Mouse (Mus musculus): ENCODE data around the gene Gm28635. TPM values are rescaled to one million over a fixed set of nuclear protein-coding genes. Genes with fewer than 3 reads are reported as not detected.

Gene Gm28635
- total RNA-seq, 2 experiments from 2014 or later, result 7.6 to 9.6 TPM

GRCm38 (mm10) chr2:84632999-84633398 lies 44.8 kb downstream of the Gm28635 start:
- Histone ChIP-seq H3K27ac (peak overlapping the region; percentile 54; the same call in 1 of the 2 replicates), H3K4me3 (no peak overlapping the region)
- DNase-seq (ENCODE audit: extremely low spot score in 1 of 2, low spot score in 2 of 2), result no peak
- intact Hi-C loops (cut with DNase I), result no loop called here
- TF ChIP-seq CTCF (IDR thresholded peaks at IDR 0.05), result no peak

DNA sequence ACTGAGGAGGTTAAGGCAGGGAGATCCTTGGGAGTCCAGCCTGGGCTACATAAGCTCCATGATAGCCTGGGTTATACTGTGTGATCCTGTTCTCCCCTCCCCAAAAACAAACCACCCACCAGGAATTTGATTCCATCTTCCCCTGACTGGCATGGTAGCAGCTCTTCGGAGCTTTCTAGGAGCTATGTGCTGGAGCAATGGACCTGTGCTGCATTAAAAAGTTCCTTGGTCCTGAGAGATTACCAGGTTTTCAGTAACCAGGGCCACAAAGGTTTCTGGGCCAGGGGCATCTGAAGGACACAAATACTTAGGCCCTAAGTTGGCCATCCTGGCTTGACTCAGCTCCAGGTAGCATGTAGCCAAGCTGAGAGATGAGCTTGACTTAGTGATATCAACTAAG lies 45.8 kb downstream of the Gm28635 start:
- DNase-seq (ENCODE audit: extremely low spot score in 1 of 2, low spot score in 2 of 2), result no peak
- intact Hi-C loops (cut with DNase I), result no loop called here
- no peak for TF ChIP-seq CTCF (IDR thresholded peaks at IDR 0.05)
- Histone ChIP-seq H3K27ac (no peak overlapping the region; the same call in 1 of the 2 replicates), H3K4me3 (no peak overlapping the region)

- intact Hi-C loops (cut with DNase I), result no loop called here
- no peak overlapping the region for H3K27ac ChIP-seq
- DNase-seq (ENCODE audit: extremely low spot score in 1 of 2, low spot score in 2 of 2), result no peak
- TF ChIP-seq CTCF (IDR thresholded peaks at IDR 0.05), result no peak
- no peak overlapping the region for H3K4me3 ChIP-seq
These were observed 50.8 kb downstream of the Gm28635 start for GRCm38 (mm10) chr2:84627036-84627435.

- intact Hi-C loops (cut with DNase I), result no loop called here
- Histone ChIP-seq H3K27ac (no peak overlapping the region), H3K4me3 (no peak overlapping the region)
- DNase-seq (ENCODE audit: extremely low spot score in 1 of 2, low spot score in 2 of 2), result no peak
- no peak for TF ChIP-seq CTCF (IDR thresholded peaks at IDR 0.05)
These were observed 51.4 kb downstream of the Gm28635 start for GRCm38 (mm10) chr2:84626366-84626975.

GRCm38 (mm10) chr2:84624201-84624600 lies 53.6 kb downstream of the Gm28635 start:
- DNase-seq (ENCODE audit: extremely low spot score in 1 of 2, low spot score in 2 of 2), result no peak
- no peak for TF ChIP-seq CTCF (IDR thresholded peaks at IDR 0.05)
- Histone ChIP-seq H3K27ac (no peak overlapping the region), H3K4me3 (no peak overlapping the region)
- intact Hi-C loops (cut with DNase I), result no loop called here

- Histone ChIP-seq H3K27ac (no peak overlapping the region), H3K4me3 (no peak overlapping the region)
- DNase-seq (ENCODE audit: extremely low spot score in 1 of 2, low spot score in 2 of 2), result no peak
- no peak for TF ChIP-seq CTCF (IDR thresholded peaks at IDR 0.05)
- intact Hi-C loops (cut with DNase I), result no loop called here
These were observed 54.3 kb downstream of the Gm28635 start for GRCm38 (mm10) chr2:84623428-84624119.

DNA sequence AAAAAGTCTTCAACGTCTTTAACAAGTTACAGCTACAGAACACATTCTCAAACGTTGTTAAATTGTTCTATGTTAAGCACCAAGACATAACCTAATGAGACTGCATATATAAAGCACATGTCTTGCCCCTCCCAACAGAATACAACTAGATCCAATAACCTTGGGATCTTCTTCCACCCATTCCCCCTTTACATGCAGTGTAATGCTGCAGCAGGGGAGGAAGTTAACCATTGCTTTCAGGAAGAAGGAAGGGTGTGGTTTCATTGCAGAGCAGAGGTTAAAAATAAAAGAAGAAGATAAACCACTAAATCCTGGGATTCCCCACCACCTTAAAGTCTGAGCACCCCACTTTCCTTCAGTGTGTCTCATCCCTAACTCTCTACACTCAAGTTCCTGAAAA lies 55.2 kb downstream of the Gm28635 start:
- intact Hi-C loops (cut with DNase I), result no loop called here
- Histone ChIP-seq H3K27ac (no peak overlapping the region), H3K4me3 (no peak overlapping the region)
- DNase-seq (ENCODE audit: extremely low spot score in 1 of 2, low spot score in 2 of 2), result no peak
- no peak for TF ChIP-seq CTCF (IDR thresholded peaks at IDR 0.05)

- no peak for TF ChIP-seq CTCF (IDR thresholded peaks at IDR 0.05)
- no peak overlapping the region for H3K4me3 ChIP-seq
- H3K27ac ChIP-seq, result no peak overlapping the region; the same call in 1 of the 2 replicates
- no peak for DNase-seq (ENCODE audit: extremely low spot score in 1 of 2, low spot score in 2 of 2)
- intact Hi-C loops (cut with DNase I), result loop anchor here (2.0 kb wide), 1 partner anchor 41 kb away; no protein-coding TSS in a partner anchor
These were observed 58.0 kb downstream of the Gm28635 start for GRCm38 (mm10) chr2:84619646-84620340.

DNA sequence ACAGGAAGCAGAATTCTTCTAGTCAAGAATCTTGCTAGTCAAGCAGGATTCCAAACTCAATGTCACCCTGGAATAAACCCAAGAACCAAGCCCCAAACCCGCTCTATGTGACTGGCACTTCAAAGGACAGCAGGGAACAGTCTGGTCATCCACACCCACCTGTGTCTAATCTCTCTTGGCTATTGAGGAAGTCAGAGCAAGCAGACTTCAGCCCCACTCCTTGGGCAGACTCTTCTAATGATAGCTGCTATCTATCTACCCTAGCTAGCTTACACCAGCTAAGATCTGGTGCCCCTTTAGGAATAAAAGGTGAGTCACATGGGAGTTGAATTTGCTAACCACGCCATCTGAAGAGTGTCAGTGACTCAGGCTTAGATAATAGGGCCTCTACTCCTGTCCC lies 58.9 kb downstream of the Gm28635 start:
- intact Hi-C loops (cut with DNase I), result loop anchor here (1.0 to 2.0 kb wide), 2 partner anchors 31 to 42 kb away; partner anchors contain the start of gene Ctnnd1
- TF ChIP-seq CTCF (IDR thresholded peaks at IDR 0.05), result no peak
- H3K4me3 ChIP-seq, result no peak overlapping the region

GRCm38 (mm10) chr2:84617637-84618515 lies 60.0 kb downstream of the Gm28635 start:
- DNase-seq (ENCODE audit: extremely low spot score in 1 of 2, low spot score in 2 of 2), result no peak
- H3K27ac ChIP-seq, result peak overlapping the region; percentile 25; the same call in 1 of the 2 replicates
- intact Hi-C loops (cut with DNase I), result loop anchor here (1.0 to 2.0 kb wide), 2 partner anchors 32 to 43 kb away; partner anchors contain the start of gene Ctnnd1
- TF ChIP-seq CTCF (IDR thresholded peaks at IDR 0.05), result peak; percentile 81
- no peak overlapping the region for H3K4me3 ChIP-seq

More for the DNA sequence above, 58.9 kb downstream of the Gm28635 start:
- no peak for DNase-seq (ENCODE audit: extremely low spot score in 1 of 2, low spot score in 2 of 2)
- H3K27ac ChIP-seq, result peak overlapping the region; percentile 9; the same call in 1 of the 2 replicates

GRCm38 (mm10) chr2:84612764-84613163 lies 65.1 kb downstream of the Gm28635 start:
- intact Hi-C loops (cut with DNase I), result no loop called here
- DNase-seq (ENCODE audit: extremely low spot score in 1 of 2, low spot score in 2 of 2), result no peak
- no peak overlapping the region for H3K4me3 ChIP-seq
- H3K27ac ChIP-seq, result no peak overlapping the region
- no peak for TF ChIP-seq CTCF (IDR thresholded peaks at IDR 0.05)

All from left cerebral cortex, adult 2 months (tissue).